Mouse (Mus musculus): ENCODE measurements around the gene Rfc4. TPM values are rescaled to one million over a fixed set of nuclear protein-coding genes. Genes with fewer than 3 reads are reported as not detected.

Gene Rfc4
- polyA plus RNA-seq, 1 experiment from 2014 or later: 104 TPM

DNA sequence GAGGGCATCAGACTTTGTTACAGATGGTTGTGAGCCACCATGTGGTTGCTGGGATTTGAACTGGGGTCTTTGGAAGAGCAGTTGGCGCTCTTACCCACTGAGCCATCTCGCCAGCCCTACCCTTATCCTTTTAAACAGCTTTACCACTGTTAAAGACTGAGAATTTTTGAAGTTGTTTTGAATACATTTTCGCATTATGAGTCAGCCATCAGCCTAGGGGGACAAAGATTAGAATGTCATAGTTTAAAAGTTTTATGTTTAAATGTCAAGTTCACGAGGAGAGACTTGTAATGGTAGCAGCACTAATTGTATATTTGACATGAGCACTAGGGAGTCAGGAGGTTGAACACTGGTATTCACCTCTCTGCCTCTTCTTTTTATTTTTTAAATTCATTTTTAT lies 4.4 kb downstream of the Rfc4 start:
- H3K27me3 ChIP-seq (ENCODE audit: control insufficient read depth, insufficient read depth, low read depth, low read length): no peaks in the 10 kb centered on the region
- H3K4me2 ChIP-seq (ENCODE audit: low read depth, low read length): no peak overlapping the region
- no peak overlapping the region for H3K4me3 ChIP-seq (ENCODE audit: low read depth, low read length)
- H3K9me3 ChIP-seq (replicated peaks; ENCODE audit: control insufficient read depth, low read length): no peaks in the 10 kb centered on the region
- H3K27ac ChIP-seq (ENCODE audit: low read length): no peak overlapping the region
- no peak overlapping the region for H3K9ac ChIP-seq (ENCODE audit: low read depth, low read length)
- ATAC-seq (ENCODE audit: low read depth): no peak
- WGBS (ENCODE audit: insufficient replicate concordance): 88% methylated on average over 4 of the region's 4 CpGs
- H3K4me1 ChIP-seq (ENCODE audit: control insufficient read depth, low read depth, low read length): peaks cover 4% of the 10 kb centered on the region
- H3K36me3 ChIP-seq (ENCODE audit: control insufficient read depth, insufficient read depth): peaks cover 38% of the 10 kb centered on the region

DNA sequence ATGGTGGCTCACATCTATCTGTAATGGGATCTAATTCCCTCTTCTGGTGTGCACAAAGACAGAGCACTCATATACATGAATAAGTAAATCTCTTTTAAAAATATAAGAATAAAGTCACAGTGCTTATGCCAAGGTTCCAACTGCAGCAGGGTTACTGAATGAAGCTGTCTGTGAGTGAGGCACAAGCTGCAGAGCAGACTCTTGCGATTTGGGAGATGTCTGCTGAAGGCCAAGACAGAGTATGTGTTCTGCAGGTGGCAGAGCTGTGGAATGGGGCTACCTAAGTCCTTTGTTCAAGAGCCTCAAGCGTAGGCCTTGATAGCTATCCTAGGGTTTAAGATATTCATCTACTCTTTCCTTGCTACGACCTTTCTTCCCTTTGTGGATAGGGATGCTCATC lies 5.1 kb downstream of the Rfc4 start:
- H3K36me3 ChIP-seq (ENCODE audit: control insufficient read depth, insufficient read depth): peaks cover 41% of the 10 kb centered on the region
- H3K27ac ChIP-seq (ENCODE audit: low read length): no peak overlapping the region
- H3K9ac ChIP-seq (ENCODE audit: low read depth, low read length): no peak overlapping the region
- WGBS (ENCODE audit: insufficient replicate concordance): 77% methylated on average over 3 of the region's 3 CpGs
- no peak overlapping the region for H3K4me2 ChIP-seq (ENCODE audit: low read depth, low read length)
- no peak overlapping the region for H3K4me3 ChIP-seq (ENCODE audit: low read depth, low read length)
- H3K9me3 ChIP-seq (replicated peaks; ENCODE audit: control insufficient read depth, low read length): no peaks in the 10 kb centered on the region
- no peaks in the 10 kb centered on the region for H3K27me3 ChIP-seq (ENCODE audit: control insufficient read depth, insufficient read depth, low read depth, low read length)
- peaks cover 4% of the 10 kb centered on the region for H3K4me1 ChIP-seq (ENCODE audit: control insufficient read depth, low read depth, low read length)
- ATAC-seq (ENCODE audit: low read depth): no peak

DNA sequence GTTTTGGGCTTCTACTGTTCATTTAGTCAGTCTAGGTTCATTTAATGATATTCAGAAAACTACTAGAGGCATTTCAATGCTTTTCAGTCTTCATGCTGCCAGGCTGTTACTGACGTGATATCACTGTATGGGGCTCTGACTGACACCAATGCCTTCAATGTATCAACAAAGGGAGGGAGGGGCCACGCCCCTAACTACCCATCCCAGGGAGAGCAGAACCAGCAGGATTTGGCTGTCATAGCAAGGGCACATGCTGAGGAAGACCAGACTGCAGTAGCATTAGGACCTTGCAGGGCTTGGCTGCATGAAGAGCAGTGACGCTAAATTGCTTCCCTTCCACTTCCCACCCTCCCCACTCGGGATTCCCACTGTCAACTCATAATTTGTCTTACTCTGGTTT lies 10.4 kb downstream of the Rfc4 start:
- Histone ChIP-seq H3K36me3 (ENCODE audit: control insufficient read depth, insufficient read depth) (peaks cover 57% of the 10 kb centered on the region), H3K27me3 (ENCODE audit: control insufficient read depth, insufficient read depth, low read depth, low read length) (no peaks in the 10 kb centered on the region), H3K4me2 (ENCODE audit: low read depth, low read length) (no peak overlapping the region), H3K4me3 (ENCODE audit: low read depth, low read length) (no peak overlapping the region), H3K9me3 (replicated peaks; ENCODE audit: control insufficient read depth, low read length) (no peaks in the 10 kb centered on the region), H3K4me1 (ENCODE audit: control insufficient read depth, low read depth, low read length) (no peaks in the 10 kb centered on the region; the same call in 1 of the 2 replicates), H3K27ac (ENCODE audit: low read length) (no peak overlapping the region), H3K9ac (ENCODE audit: low read depth, low read length) (no peak overlapping the region)
- no peak for ATAC-seq (ENCODE audit: low read depth)
- WGBS (ENCODE audit: insufficient replicate concordance): 59% methylated on average over 4 of the region's 4 CpGs

DNA sequence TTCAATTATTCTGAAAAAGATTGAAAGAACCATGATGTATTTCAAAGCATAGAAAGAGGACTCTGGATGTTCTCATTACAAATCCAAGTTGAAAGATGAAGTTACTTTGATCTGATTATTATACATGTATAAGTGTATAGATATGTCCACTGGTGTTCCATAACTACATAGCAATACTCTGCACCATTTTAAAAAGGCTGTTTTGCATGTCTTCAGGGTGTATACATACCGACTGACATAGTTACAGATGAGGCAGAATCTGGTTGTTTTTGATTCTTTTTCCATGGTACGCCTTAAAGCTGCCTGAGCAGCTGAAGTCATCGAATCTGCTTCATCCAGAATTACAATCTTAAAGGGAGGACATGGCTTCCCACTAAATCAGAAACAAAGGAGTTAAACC lies 12.1 kb downstream of the Rfc4 start:
- no peak overlapping the region for H3K4me2 ChIP-seq (ENCODE audit: low read depth, low read length)
- no peak overlapping the region for H3K9ac ChIP-seq (ENCODE audit: low read depth, low read length)
- peaks cover 59% of the 10 kb centered on the region for H3K36me3 ChIP-seq (ENCODE audit: control insufficient read depth, insufficient read depth)
- H3K27ac ChIP-seq (ENCODE audit: low read length): no peak overlapping the region
- H3K4me3 ChIP-seq (ENCODE audit: low read depth, low read length): no peak overlapping the region
- H3K4me1 ChIP-seq (ENCODE audit: control insufficient read depth, low read depth, low read length): no peaks in the 10 kb centered on the region; the same call in 1 of the 2 replicates
- ATAC-seq (ENCODE audit: low read depth): no peak
- WGBS (ENCODE audit: insufficient replicate concordance): 76% methylated on average over 3 of the region's 3 CpGs
- H3K9me3 ChIP-seq (replicated peaks; ENCODE audit: control insufficient read depth, low read length): no peaks in the 10 kb centered on the region
- H3K27me3 ChIP-seq (ENCODE audit: control insufficient read depth, insufficient read depth, low read depth, low read length): no peaks in the 10 kb centered on the region

DNA sequence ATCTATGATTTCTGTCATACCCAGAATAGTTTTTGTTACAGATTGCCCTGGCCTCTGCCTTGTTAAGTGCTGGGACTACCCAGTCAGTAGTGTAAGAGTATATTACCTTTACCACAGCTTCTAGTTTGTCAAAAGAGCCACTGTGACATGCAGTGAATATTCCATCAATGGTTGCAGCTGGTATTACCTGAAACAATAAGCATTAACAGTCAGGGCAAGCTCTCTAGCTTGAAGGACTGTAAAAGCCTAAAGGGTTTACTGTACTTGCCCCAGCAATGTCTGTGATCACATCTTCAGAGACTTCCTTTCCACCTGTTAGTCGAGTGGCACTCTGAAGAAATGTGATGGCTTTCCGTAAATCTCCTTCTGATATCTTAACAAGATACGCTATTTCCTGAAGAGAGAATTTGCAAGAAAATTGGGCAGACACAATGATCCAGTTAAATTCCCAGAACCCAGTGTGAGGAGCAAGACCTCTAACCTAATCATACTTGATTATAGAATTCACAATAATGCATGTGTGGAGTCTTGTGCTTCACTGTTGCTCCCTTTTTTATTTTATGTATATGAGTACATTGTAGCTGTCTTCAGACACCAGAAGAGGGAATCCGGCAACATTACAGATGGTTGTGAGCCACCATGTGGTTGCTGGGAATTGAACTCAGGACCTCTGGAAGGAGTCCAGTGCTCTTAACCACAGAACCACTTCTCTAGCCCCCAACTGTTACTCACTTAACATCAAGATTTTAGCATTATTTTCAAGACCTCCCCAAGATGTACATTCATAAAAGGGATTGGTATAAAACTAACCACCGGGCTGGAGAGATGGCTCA lies 13.0 kb downstream of the Rfc4 start:
- H3K27me3 ChIP-seq (ENCODE audit: control insufficient read depth, insufficient read depth, low read depth, low read length): no peaks in the 10 kb centered on the region

DNA sequence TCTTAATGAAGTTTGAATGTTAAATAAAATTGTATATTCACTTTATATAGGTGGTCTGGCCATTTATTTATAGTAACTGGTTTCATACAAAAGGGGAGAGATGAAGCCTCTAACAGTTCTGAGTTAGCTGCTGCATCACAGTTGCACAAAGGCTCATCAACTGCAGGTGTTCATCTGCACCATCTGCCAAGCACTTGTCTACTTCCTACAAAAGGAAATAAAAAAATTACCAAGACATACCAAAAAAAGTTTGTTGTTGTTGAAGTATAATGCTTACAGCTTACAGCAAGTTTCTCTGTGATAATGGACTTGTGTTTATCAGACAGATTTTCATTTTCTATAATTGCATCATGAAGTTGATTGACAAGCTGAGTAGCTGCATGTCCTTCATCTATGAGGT lies 13.6 kb downstream of the Rfc4 start:
- Histone ChIP-seq H3K4me2 (ENCODE audit: low read depth, low read length) (no peak overlapping the region), H3K36me3 (ENCODE audit: control insufficient read depth, insufficient read depth) (peaks cover 63% of the 10 kb centered on the region), H3K9ac (ENCODE audit: low read depth, low read length) (no peak overlapping the region), H3K27me3 (ENCODE audit: control insufficient read depth, insufficient read depth, low read depth, low read length) (no peaks in the 10 kb centered on the region), H3K9me3 (replicated peaks; ENCODE audit: control insufficient read depth, low read length) (no peaks in the 10 kb centered on the region), H3K27ac (ENCODE audit: low read length) (no peak overlapping the region), H3K4me3 (ENCODE audit: low read depth, low read length) (no peak overlapping the region), H3K4me1 (ENCODE audit: control insufficient read depth, low read depth, low read length) (peaks cover 7% of the 10 kb centered on the region)
- no peak for ATAC-seq (ENCODE audit: low read depth)

More for the DNA sequence above, 13.0 kb downstream of the Rfc4 start:
- 51% methylated on average over 5 of the region's 5 CpGs for WGBS (ENCODE audit: insufficient replicate concordance)
- Histone ChIP-seq H3K27ac (ENCODE audit: low read length) (no peak overlapping the region), H3K4me2 (ENCODE audit: low read depth, low read length) (no peak overlapping the region), H3K9ac (ENCODE audit: low read depth, low read length) (no peak overlapping the region), H3K36me3 (ENCODE audit: control insufficient read depth, insufficient read depth) (peaks cover 62% of the 10 kb centered on the region), H3K4me1 (ENCODE audit: control insufficient read depth, low read depth, low read length) (peaks cover 3% of the 10 kb centered on the region), H3K4me3 (ENCODE audit: low read depth, low read length) (no peak overlapping the region), H3K9me3 (replicated peaks; ENCODE audit: control insufficient read depth, low read length) (no peaks in the 10 kb centered on the region)
- no peak for ATAC-seq (ENCODE audit: low read depth)

DNA sequence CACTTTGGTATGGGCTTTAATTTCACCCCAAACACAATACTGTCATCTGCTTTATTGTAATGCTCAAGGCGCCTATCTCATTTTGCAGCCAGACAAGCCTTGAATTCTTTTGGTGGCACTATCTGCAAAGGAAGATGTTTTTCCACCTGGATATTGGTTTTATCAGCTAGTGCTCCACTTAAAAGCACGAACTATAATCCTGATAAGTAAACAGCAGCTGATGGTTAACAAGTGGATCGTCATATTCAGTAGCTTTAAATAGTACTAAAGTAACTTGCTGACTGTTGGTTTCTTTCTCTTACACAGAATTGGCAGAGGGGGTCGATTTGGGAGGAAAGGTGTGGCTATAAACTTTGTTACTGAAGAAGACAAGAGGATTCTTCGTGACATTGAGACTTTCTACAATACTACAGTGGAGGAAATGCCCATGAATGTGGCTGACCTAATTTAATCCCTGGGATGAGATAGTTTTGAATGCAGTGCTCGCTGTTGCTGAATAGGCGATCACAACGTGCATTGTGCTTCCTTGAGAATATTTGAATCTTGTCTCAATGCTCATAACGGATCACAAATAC lies 14.6 kb downstream of the Rfc4 start:
- Histone ChIP-seq H3K4me2 (ENCODE audit: low read depth, low read length) (no peak overlapping the region), H3K9me3 (replicated peaks; ENCODE audit: control insufficient read depth, low read length) (no peaks in the 10 kb centered on the region), H3K4me1 (ENCODE audit: control insufficient read depth, low read depth, low read length) (peaks cover 7% of the 10 kb centered on the region), H3K27ac (ENCODE audit: low read length) (peak overlapping the region; percentile 24; the same call in 1 of the 2 replicates), H3K4me3 (ENCODE audit: low read depth, low read length) (no peak overlapping the region), H3K9ac (ENCODE audit: low read depth, low read length) (no peak overlapping the region), H3K36me3 (ENCODE audit: control insufficient read depth, insufficient read depth) (peaks cover 64% of the 10 kb centered on the region), H3K27me3 (ENCODE audit: control insufficient read depth, insufficient read depth, low read depth, low read length) (no peaks in the 10 kb centered on the region)
- no peak for ATAC-seq (ENCODE audit: low read depth)
- WGBS (ENCODE audit: insufficient replicate concordance): 38% methylated on average over 9 of the region's 9 CpGs

DNA sequence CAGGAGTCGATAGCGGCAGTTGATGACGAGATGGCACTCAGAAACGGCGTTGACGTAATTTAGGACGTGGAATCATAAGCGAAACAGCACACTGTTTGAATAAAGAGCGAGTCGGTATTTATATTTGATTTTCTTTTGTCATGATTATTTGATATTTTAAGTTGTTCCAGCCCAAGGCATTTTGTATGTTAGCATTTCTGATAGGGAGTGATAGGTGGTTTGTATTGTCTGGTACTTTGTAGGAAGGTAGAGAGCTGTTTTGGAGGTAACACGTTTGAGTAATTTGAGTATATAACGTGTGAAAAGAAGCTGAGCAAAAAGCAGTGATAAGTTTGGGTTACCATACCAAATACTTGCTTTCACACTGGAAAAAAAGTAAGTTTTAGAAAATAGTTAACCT lies 15.2 kb downstream of the Rfc4 start:
- H3K4me1 ChIP-seq (ENCODE audit: control insufficient read depth, low read depth, low read length): peaks cover 7% of the 10 kb centered on the region
- no peaks in the 10 kb centered on the region for H3K9me3 ChIP-seq (replicated peaks; ENCODE audit: control insufficient read depth, low read length)
- no peak for ATAC-seq (ENCODE audit: low read depth)
- H3K36me3 ChIP-seq (ENCODE audit: control insufficient read depth, insufficient read depth): peaks cover 62% of the 10 kb centered on the region
- no peak overlapping the region for H3K9ac ChIP-seq (ENCODE audit: low read depth, low read length)
- H3K27me3 ChIP-seq (ENCODE audit: control insufficient read depth, insufficient read depth, low read depth, low read length): no peaks in the 10 kb centered on the region
- H3K4me2 ChIP-seq (ENCODE audit: low read depth, low read length): no peak overlapping the region
- no peak overlapping the region for H3K4me3 ChIP-seq (ENCODE audit: low read depth, low read length)
- H3K27ac ChIP-seq (ENCODE audit: low read length): no peak overlapping the region
- 79% methylated on average over 12 of the region's 12 CpGs for WGBS (ENCODE audit: insufficient replicate concordance)
